Mouse (Mus musculus): ENCODE measurements around the gene Tsen2.

Tsen2 gene

GRCm38 (mm10) chr6:115544442-115544970 is at the start of gene Tsen2:
Tsen2 (plus strand) TSS chr6:115544664.
- DNase-seq (ENCODE audit: low read depth), result peak; percentile 92

GRCm38 (mm10) chr6:115499540-115499939 is 44.9 kb upstream of the Tsen2 start:
- DNase-seq (ENCODE audit: low read depth), result no peak

GRCm38 (mm10) chr6:115500234-115500633 is 44.2 kb upstream of the Tsen2 start:
- no peak for DNase-seq (ENCODE audit: low read depth)

GRCm38 (mm10) chr6:115501131-115501530 is 43.3 kb upstream of the Tsen2 start:
- no peak for DNase-seq (ENCODE audit: low read depth)

- DNase-seq (ENCODE audit: low read depth), result no peak
These were observed 41.4 kb upstream of the Tsen2 start for GRCm38 (mm10) chr6:115503038-115503437.

- no peak for DNase-seq (ENCODE audit: low read depth)
These were observed 40.8 kb upstream of the Tsen2 start for GRCm38 (mm10) chr6:115503549-115504159.

GRCm38 (mm10) chr6:115504160-115504558 is 40.3 kb upstream of the Tsen2 start:
- no peak for DNase-seq (ENCODE audit: low read depth)

- DNase-seq (ENCODE audit: low read depth), result no peak
These were observed 39.5 kb upstream of the Tsen2 start for GRCm38 (mm10) chr6:115504915-115505314.

GRCm38 (mm10) chr6:115506425-115506824 is 38.0 kb upstream of the Tsen2 start:
- DNase-seq (ENCODE audit: low read depth), result no peak

- no peak for DNase-seq (ENCODE audit: low read depth)
These were observed 33.0 kb upstream of the Tsen2 start for GRCm38 (mm10) chr6:115511447-115511846.

- no peak for DNase-seq (ENCODE audit: low read depth)
These were observed 31.3 kb upstream of the Tsen2 start for GRCm38 (mm10) chr6:115513207-115513606.

GRCm38 (mm10) chr6:115517904-115518303 is 26.6 kb upstream of the Tsen2 start:
- no peak for DNase-seq (ENCODE audit: low read depth)

- DNase-seq (ENCODE audit: low read depth), result no peak
These were observed 26.1 kb upstream of the Tsen2 start for GRCm38 (mm10) chr6:115518352-115518751.

GRCm38 (mm10) chr6:115519275-115519699 is 25.2 kb upstream of the Tsen2 start:
- peak; percentile 60 for DNase-seq (ENCODE audit: low read depth)

- no peak for DNase-seq (ENCODE audit: low read depth)
These were observed 22.5 kb upstream of the Tsen2 start for GRCm38 (mm10) chr6:115521923-115522322.

- DNase-seq (ENCODE audit: low read depth), result no peak
These were observed 21.7 kb upstream of the Tsen2 start for GRCm38 (mm10) chr6:115522691-115523146.

GRCm38 (mm10) chr6:115523201-115523600 is 21.3 kb upstream of the Tsen2 start:
- no peak for DNase-seq (ENCODE audit: low read depth)

- DNase-seq (ENCODE audit: low read depth), result no peak
These were observed 19.9 kb upstream of the Tsen2 start for GRCm38 (mm10) chr6:115524449-115524990.

GRCm38 (mm10) chr6:115527418-115527817 is 17.0 kb upstream of the Tsen2 start:
- DNase-seq (ENCODE audit: low read depth), result no peak

- no peak for DNase-seq (ENCODE audit: low read depth)
These were observed 16.1 kb upstream of the Tsen2 start for GRCm38 (mm10) chr6:115528372-115528771.

- no peak for DNase-seq (ENCODE audit: low read depth)
These were observed 9.8 kb upstream of the Tsen2 start for GRCm38 (mm10) chr6:115534617-115535016.

- no peak for DNase-seq (ENCODE audit: low read depth)
These were observed 8.3 kb upstream of the Tsen2 start for GRCm38 (mm10) chr6:115536169-115536568.

GRCm38 (mm10) chr6:115538645-115539429 is 5.6 kb upstream of the Tsen2 start:
- peak; percentile 73 for DNase-seq (ENCODE audit: low read depth)

Data from c-Kit-positive CD71-negative TER-119-negative erythroid progenitor cells, embryonic 14.5 days (primary cell).